Mouse (Mus musculus): Measurements from ENCODE around the gene Rmnd5b. TPM values are rescaled to one million over a fixed set of nuclear protein-coding genes. Genes with fewer than 3 reads are reported as not detected.

Rmnd5b gene
- polyA plus RNA-seq, 1 experiment from 2014 or later: 49.4 TPM

DNA sequence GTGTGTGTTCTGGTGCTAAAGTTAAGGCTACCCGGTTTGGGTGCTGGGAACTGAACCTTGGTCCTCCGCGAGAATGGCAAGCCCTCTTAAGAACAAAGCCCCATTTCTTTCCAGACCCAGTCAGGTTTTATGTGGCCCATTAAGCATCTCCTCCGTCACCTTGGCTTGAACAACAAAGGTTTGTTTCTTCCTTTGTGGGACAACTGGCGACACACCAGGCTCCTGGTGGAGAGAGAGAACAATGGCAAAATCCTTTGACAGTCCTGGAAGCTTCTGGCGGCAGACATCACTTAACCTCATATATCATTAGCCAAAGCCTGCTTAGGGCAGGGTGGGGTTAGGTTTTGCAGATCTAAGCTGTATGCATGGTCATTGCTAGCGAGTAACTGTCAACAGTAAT lies 26.9 kb upstream of the Rmnd5b start:
- in situ Hi-C loops (cut with MboI; ENCODE audit: low pct_unique_long_range_greater_than_20kb): no loop called here
- TF ChIP-seq CTCF (IDR thresholded peaks at IDR 0.05): no peak
- CTCF ChIA-PET: interaction anchor here (1.6 to 5.2 kb wide), 2 partner anchors 10 to 33 kb away, joined by 3 to 27 read pairs; no protein-coding TSS in a partner anchor
- POLR2A ChIA-PET: interaction anchor here (0.5 to 1.4 kb wide), 3 partner anchors 11 to 27 kb away, joined by 3 to 4 read pairs (median 3); no protein-coding TSS in a partner anchor
- DNase-seq (ENCODE audit: low read depth, low spot score): no peak
- no peak for ATAC-seq
- H3K27me3 ChIP-seq: no peaks in the 10 kb centered on the region

DNA sequence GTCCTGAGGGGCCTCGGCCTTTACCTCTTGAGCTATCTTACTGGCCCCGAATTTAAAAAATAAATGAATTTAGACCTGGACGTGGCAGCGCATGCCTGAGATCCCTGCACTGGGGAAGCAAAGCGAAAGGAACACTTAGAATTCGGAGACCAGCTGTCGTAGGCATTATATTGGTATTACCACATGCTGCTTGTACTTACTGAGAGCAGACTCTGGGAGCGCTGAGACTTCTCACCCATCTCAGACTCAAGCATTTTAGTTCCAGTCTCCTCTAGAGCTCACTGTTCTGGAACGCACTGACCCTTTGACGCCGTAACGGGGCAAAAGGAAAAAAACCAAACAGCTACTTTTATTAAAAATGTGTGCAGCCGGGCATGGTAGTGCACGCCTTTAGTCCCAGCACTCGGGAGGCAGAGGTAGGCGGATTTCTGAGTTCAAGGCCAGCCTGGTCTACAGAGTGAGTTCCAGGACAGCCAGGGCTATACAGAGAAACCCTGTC lies 26.2 kb upstream of the Rmnd5b start:
- no peaks in the 10 kb centered on the region for H3K27me3 ChIP-seq
- in situ Hi-C loops (cut with MboI; ENCODE audit: low pct_unique_long_range_greater_than_20kb): no loop called here
- ATAC-seq: no peak

DNA sequence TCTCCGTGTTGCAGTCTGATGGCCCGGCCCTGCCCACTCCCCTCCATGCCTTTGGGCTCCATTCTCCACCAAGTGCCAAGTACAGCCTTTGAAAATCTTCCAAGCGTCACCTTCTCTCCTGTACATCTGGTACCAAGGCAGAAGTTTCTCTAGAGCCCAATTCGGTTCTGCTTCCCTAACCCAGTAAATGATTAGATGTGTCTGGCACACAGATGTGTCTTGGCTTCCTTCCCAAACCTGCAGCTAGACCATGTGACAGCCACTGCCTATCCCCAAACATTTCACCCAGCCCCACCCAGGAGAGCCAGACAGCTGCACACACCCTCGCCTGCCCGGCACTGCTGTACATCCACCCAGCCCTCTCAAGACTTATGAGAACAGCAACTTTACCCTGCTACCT lies 23.0 kb upstream of the Rmnd5b start:
- ChIA-PET CTCF (interaction anchor here (5.2 kb wide), 1 partner anchor 14 kb away, joined by 27 read pairs; no protein-coding TSS in a partner anchor), POLR2A (interaction anchor here (1.2 kb wide), 3 partner anchors 15 to 18 kb away, joined by 3 to 4 read pairs (median 3); no protein-coding TSS in a partner anchor)
- in situ Hi-C loops (cut with MboI; ENCODE audit: low pct_unique_long_range_greater_than_20kb): no loop called here
- DNase-seq (ENCODE audit: low read depth, low spot score) (peak; percentile 89), ATAC-seq (peak; percentile 71)
- H3K27me3 ChIP-seq: no peaks in the 10 kb centered on the region
- no peak for TF ChIP-seq CTCF (IDR thresholded peaks at IDR 0.05)

More for the DNA sequence above, 26.2 kb upstream of the Rmnd5b start:
- POLR2A ChIA-PET: interaction anchor here (0.8 kb wide), 1 partner anchor 25 kb away, joined by 3 read pairs; no protein-coding TSS in a partner anchor
- CTCF ChIA-PET: interaction anchor here (0.8 to 5.2 kb wide), 3 partner anchors 11 to 20 kb away, joined by 3 to 27 read pairs (median 3); no protein-coding TSS in a partner anchor
- DNase-seq (ENCODE audit: low read depth, low spot score): no peak
- no peak for TF ChIP-seq CTCF (IDR thresholded peaks at IDR 0.05)

GRCm38 (mm10) chr11:51658291-51658690 lies 22.6 kb upstream of the Rmnd5b start:
- in situ Hi-C loops (cut with MboI; ENCODE audit: low pct_unique_long_range_greater_than_20kb): no loop called here
- DNase-seq (ENCODE audit: low read depth, low spot score) (no peak), ATAC-seq (no peak)
- CTCF ChIA-PET: no interaction called here
- no peaks in the 10 kb centered on the region for H3K27me3 ChIP-seq
- POLR2A ChIA-PET: interaction anchor here (1.0 to 1.2 kb wide), 4 partner anchors 15 to 22 kb away, joined by 3 to 4 read pairs (median 3); no protein-coding TSS in a partner anchor
- TF ChIP-seq CTCF (IDR thresholded peaks at IDR 0.05): no peak

GRCm38 (mm10) chr11:51656798-51657521 lies 21.3 kb upstream of the Rmnd5b start:
- ChIA-PET CTCF (interaction anchor here (0.8 to 1.0 kb wide), 2 partner anchors 25 kb away, joined by 3 read pairs; no protein-coding TSS in a partner anchor), POLR2A (no interaction called here)
- DNase-seq (ENCODE audit: low read depth, low spot score) (no peak), ATAC-seq (peak; percentile 12)
- in situ Hi-C loops (cut with MboI; ENCODE audit: low pct_unique_long_range_greater_than_20kb): no loop called here
- TF ChIP-seq CTCF (IDR thresholded peaks at IDR 0.05): no peak
- H3K27me3 ChIP-seq: no peaks in the 10 kb centered on the region

DNA sequence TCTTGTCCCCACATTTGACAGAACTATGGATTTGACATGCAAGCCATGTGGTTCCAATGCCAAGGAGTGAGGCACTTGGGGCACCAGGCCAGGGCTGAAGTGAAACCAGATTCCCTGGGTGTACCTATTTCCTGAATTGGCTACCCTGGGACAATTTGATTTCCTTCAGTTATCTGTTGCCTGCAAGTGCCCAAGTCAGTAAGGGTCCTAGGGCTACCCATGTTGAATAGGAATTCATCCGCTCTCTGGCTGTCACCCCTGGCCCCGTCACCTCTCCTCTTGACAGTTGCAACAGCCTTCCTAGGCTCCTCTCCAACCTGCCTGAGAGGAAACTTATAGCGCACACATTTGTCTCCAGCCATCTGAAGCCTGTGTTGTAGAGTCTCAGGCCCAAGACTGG lies 19.2 kb upstream of the Rmnd5b start:
- no peak for ATAC-seq
- ChIA-PET CTCF (interaction anchor here (0.9 kb wide), 1 partner anchor 32 kb away, joined by 3 read pairs; no protein-coding TSS in a partner anchor), POLR2A (no interaction called here)
- in situ Hi-C loops (cut with MboI; ENCODE audit: low pct_unique_long_range_greater_than_20kb): no loop called here
- no peak for DNase-seq (ENCODE audit: low read depth, low spot score)
- no peak for TF ChIP-seq CTCF (IDR thresholded peaks at IDR 0.05)
- no peaks in the 10 kb centered on the region for H3K27me3 ChIP-seq

DNA sequence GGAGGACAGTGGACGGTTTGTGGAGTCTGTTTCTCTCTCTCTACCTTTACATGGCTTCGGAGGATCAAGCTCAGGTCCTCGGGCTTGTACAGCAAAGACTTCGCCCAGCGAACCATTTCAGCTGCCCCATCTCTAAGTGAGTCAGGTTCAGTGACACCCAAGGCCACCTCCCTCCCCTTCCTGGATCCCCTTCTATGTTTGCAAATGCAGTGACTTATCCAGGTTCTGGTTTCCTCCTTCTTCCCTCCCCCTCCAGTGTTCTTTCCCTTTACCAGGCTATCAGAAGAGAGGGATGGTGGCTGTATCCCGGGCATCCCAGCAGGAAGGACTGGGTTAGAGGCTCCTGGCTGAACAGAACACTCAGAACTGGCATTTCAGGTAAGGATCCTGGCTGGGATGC lies 18.0 kb upstream of the Rmnd5b start:
- in situ Hi-C loops (cut with MboI; ENCODE audit: low pct_unique_long_range_greater_than_20kb): no loop called here
- no peak for TF ChIP-seq CTCF (IDR thresholded peaks at IDR 0.05)
- no peak for DNase-seq (ENCODE audit: low read depth, low spot score)
- ATAC-seq: no peak
- ChIA-PET CTCF (interaction anchor here (1.2 kb wide), 1 partner anchor 47 kb away, joined by 3 read pairs; the partner anchor contains the start of gene Hnrnpab), POLR2A (interaction anchor here (0.6 kb wide), 1 partner anchor 1294 kb away, joined by 3 read pairs; no protein-coding TSS in a partner anchor)
- no peaks in the 10 kb centered on the region for H3K27me3 ChIP-seq

- CTCF ChIA-PET: interaction anchor here (1.2 kb wide), 1 partner anchor 46 kb away, joined by 3 read pairs; the partner anchor contains the start of gene Hnrnpab
- ATAC-seq: no peak
- TF ChIP-seq CTCF (IDR thresholded peaks at IDR 0.05): no peak
Measured at GRCm38 (mm10) chr11:51652889-51653418, 17.3 kb upstream of the Rmnd5b start.

GRCm38 (mm10) chr11:51650691-51651515 lies 15.2 kb upstream of the Rmnd5b start, which contains the start of the genes N4bp3 and D930048N14Rik:
Gene N4bp3, minus strand, starts transcription at chr11:51650842.
Gene D930048N14Rik, plus strand, starts transcription at chr11:51650954.
- ATAC-seq (peak; percentile 82), DNase-seq (ENCODE audit: low read depth, low spot score) (no peak)
- in situ Hi-C loops (cut with MboI; ENCODE audit: low pct_unique_long_range_greater_than_20kb): no loop called here
- ChIA-PET POLR2A (interaction anchor here (1.0 to 2.6 kb wide), 5 partner anchors 9 to 23 kb away, joined by 3 to 10 read pairs (median 8); partner anchors contain the start of gene Rmnd5b), CTCF (interaction anchor here (1.0 kb wide), 1 partner anchor 30 kb away, joined by 5 read pairs; no protein-coding TSS in a partner anchor)
- no peak for TF ChIP-seq CTCF (IDR thresholded peaks at IDR 0.05)
- H3K27me3 ChIP-seq: no peaks in the 10 kb centered on the region

More at GRCm38 (mm10) chr11:51652889-51653418, 17.3 kb upstream of the Rmnd5b start:
- H3K27me3 ChIP-seq: no peaks in the 10 kb centered on the region
- POLR2A ChIA-PET: interaction anchor here (0.6 to 1.5 kb wide), 2 partner anchors 10 to 1293 kb away, joined by 3 read pairs; no protein-coding TSS in a partner anchor
- in situ Hi-C loops (cut with MboI; ENCODE audit: low pct_unique_long_range_greater_than_20kb): no loop called here
- no peak for DNase-seq (ENCODE audit: low read depth, low spot score)

Measured in Patski (cell line).